Mouse (Mus musculus): ENCODE data around the gene Nos1ap. TPM values are rescaled to one million over a fixed set of nuclear protein-coding genes. Genes with fewer than 3 reads are reported as not detected.

The Nos1ap gene
- polyA plus RNA-seq, 1 experiment, result 146 TPM

DNA sequence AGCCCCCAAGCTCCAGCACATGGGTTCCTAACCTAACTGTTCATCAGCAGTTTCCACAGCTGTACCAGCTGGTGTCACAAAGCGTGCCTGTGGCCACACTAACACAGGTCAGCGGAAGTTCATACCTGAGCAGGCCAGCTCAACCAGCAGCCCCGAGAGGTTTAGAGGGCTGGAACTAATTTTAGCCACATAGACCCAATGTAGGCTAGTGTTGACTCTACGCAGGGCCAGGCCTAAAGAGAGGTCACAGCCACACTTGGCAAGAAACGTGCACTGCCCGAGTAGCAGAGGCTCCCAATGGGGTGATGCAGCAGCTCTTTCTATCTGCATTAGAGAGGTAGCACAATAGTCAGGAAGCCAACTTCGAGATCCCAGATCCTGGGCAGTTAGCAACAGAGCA lies 88.1 kb downstream of the Nos1ap start:
- Histone ChIP-seq H3K4me1 (ENCODE audit: control insufficient read depth, insufficient read depth, low read length) (peaks cover 5% of the 10 kb centered on the region; the same call in 1 of the 2 replicates), H3K27ac (ENCODE audit: insufficient read depth, low read length) (no peak overlapping the region), H3K4me3 (ENCODE audit: insufficient read depth, low read length) (no peak overlapping the region)
- TF ChIP-seq POLR2A (IDR thresholded peaks at IDR 0.05; ENCODE audit: extremely low read depth, insufficient read depth, low read length), result no peak
- TF ChIP-seq CTCF (IDR thresholded peaks at IDR 0.05; ENCODE audit: extremely low read depth, insufficient read depth, low read length), result no peak

DNA sequence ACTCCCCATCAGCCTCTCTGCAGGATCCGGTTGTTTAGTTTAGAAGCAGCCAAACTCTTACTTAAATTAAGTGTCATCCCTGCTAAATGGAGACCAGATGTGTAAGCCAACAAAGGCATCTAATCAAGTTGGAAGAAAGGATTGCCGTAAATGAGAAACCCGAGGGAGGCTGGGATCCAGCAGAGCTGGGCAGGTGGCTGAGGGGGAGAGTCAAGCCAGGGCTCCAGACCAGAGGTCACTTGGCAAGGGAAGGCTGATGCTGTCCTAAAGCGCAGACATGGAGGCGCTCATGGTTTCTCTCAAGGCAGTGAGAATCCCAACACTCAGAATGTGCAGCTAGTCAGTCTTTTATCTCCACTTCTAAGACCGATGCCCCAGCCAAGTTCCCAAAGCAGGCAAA lies 89.8 kb downstream of the Nos1ap start:
- Histone ChIP-seq H3K27ac (ENCODE audit: insufficient read depth, low read length) (no peak overlapping the region), H3K4me1 (ENCODE audit: control insufficient read depth, insufficient read depth, low read length) (peaks cover 6% of the 10 kb centered on the region), H3K4me3 (ENCODE audit: insufficient read depth, low read length) (no peak overlapping the region)
- no peak for TF ChIP-seq CTCF (IDR thresholded peaks at IDR 0.05; ENCODE audit: extremely low read depth, insufficient read depth, low read length)
- TF ChIP-seq POLR2A (IDR thresholded peaks at IDR 0.05; ENCODE audit: extremely low read depth, insufficient read depth, low read length), result no peak

DNA sequence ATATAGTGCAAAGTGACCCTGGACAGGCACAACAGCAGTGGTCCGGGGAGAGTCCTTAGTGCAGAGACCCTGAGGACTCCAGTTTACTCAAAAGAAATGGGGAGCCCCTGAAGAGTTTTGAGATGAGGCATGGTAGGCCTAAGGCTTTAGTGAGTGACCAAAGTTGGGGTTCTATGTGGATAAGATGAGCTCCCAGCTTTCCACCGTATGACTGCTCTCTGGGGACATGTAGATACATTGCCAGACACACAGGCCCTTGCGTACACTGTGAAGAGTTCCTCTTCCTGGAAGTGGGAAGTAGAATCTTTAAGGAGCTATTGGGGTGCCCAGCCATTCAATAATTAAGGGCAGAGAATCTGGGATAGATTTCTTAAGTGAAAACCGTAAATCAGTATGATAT lies 90.2 kb downstream of the Nos1ap start:
- Histone ChIP-seq H3K4me3 (ENCODE audit: insufficient read depth, low read length) (no peak overlapping the region), H3K4me1 (ENCODE audit: control insufficient read depth, insufficient read depth, low read length) (peaks cover 6% of the 10 kb centered on the region), H3K27ac (ENCODE audit: insufficient read depth, low read length) (no peak overlapping the region)
- TF ChIP-seq POLR2A (IDR thresholded peaks at IDR 0.05; ENCODE audit: extremely low read depth, insufficient read depth, low read length) (no peak), CTCF (IDR thresholded peaks at IDR 0.05; ENCODE audit: extremely low read depth, insufficient read depth, low read length) (no peak)

DNA sequence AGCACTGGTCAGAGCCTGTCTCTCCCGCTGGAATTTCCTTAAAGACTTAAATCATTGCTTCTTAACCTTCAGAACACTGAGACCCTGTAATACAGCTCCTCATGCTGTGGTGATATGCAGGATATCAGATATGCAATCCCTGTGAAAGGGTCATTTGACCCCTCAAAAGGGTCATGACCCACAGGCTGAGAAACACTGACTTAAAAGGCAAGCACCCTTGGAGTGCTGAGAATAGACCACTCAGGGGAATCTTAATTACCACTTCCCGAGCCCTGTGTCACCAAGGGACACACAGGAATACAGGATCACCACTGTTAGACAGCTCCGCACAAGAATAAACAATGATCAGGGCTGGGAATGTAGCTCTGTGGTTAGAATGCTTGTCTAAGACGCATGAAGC lies 91.0 kb downstream of the Nos1ap start:
- Histone ChIP-seq H3K27ac (ENCODE audit: insufficient read depth, low read length) (no peak overlapping the region), H3K4me1 (ENCODE audit: control insufficient read depth, insufficient read depth, low read length) (peaks cover 3% of the 10 kb centered on the region), H3K4me3 (ENCODE audit: insufficient read depth, low read length) (no peak overlapping the region)
- TF ChIP-seq CTCF (IDR thresholded peaks at IDR 0.05; ENCODE audit: extremely low read depth, insufficient read depth, low read length) (no peak), POLR2A (IDR thresholded peaks at IDR 0.05; ENCODE audit: extremely low read depth, insufficient read depth, low read length) (no peak)

DNA sequence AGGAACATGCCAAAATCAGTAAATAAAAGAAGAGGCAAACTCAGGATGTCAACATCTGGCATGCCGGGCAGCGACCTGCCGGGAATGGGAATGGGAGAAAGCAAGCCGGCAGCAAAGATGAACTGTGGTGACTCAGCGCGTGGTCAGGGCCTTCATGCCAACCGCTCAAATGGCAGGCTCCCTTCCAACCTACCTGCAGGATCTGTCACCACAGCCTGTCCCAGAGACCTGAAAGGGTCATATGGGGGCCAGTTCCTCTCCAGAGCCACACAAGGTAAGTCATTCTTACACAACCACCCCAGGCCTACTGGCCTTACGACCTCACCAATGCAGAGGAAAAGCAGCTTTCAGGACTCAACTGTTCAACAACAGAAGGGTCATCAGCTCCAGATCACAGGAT lies 93.4 kb downstream of the Nos1ap start:
- TF ChIP-seq CTCF (IDR thresholded peaks at IDR 0.05; ENCODE audit: extremely low read depth, insufficient read depth, low read length) (no peak), POLR2A (IDR thresholded peaks at IDR 0.05; ENCODE audit: extremely low read depth, insufficient read depth, low read length) (no peak)
- H3K4me1 ChIP-seq (ENCODE audit: control insufficient read depth, insufficient read depth, low read length), result peaks cover 5% of the 10 kb centered on the region
- no peak overlapping the region for H3K27ac ChIP-seq (ENCODE audit: insufficient read depth, low read length)
- H3K4me3 ChIP-seq (ENCODE audit: insufficient read depth, low read length), result no peak overlapping the region

DNA sequence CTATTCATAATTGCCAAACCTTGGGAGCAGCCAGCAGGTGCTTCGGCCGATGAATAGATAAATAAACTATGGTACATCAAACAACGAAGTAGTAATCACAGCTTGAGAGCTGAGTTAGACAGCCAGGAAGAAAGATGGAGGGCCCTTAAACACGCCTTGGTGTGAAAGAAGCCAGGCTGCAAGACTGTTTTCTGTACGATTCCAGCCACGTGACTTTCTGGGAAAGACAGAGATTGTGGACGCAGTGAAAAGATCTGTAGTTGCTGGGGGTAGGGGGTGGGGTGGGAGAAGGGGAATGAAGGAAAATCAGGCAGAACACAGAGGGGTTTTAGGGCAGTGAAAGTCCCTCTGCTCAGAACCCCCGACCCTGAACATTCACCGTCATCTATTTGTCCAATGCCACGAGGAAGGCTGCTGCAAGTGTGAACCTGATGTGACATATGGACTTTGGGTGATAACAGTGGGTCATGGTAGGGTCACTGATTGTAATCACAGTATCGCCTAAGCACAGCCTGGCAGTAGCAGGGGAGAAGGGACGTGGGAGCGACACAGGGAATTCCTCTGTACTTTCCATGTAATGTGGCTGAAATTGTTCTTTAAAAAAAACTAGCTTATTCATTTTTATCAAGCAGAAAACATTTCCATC lies 94.0 kb downstream of the Nos1ap start:
- TF ChIP-seq POLR2A (IDR thresholded peaks at IDR 0.05; ENCODE audit: extremely low read depth, insufficient read depth, low read length) (no peak), CTCF (IDR thresholded peaks at IDR 0.05; ENCODE audit: extremely low read depth, insufficient read depth, low read length) (no peak)
- no peak overlapping the region for H3K27ac ChIP-seq (ENCODE audit: insufficient read depth, low read length)
- no peak overlapping the region for H3K4me3 ChIP-seq (ENCODE audit: insufficient read depth, low read length)
- peaks cover 5% of the 10 kb centered on the region for H3K4me1 ChIP-seq (ENCODE audit: control insufficient read depth, insufficient read depth, low read length)

DNA sequence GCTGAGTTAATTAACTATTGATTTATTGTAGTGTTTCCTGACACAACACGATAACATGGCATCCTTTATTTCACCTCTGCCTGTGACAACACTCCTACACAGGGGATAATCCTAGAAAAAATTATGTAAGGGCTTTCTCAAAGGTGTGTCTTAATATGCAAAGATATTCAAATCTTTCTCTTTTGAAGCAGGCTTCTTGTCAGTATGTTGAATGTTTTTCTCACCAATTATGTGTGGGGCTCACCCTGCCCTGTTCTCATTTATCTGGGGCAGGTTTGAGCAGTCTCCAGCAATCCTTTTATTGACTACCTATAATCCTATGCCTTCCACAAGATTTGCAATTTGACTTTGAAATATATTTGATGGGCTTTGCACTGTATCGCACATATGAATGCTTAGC lies 97.1 kb downstream of the Nos1ap start:
- TF ChIP-seq POLR2A (IDR thresholded peaks at IDR 0.05; ENCODE audit: extremely low read depth, insufficient read depth, low read length) (no peak), CTCF (IDR thresholded peaks at IDR 0.05; ENCODE audit: extremely low read depth, insufficient read depth, low read length) (no peak)
- Histone ChIP-seq H3K4me3 (ENCODE audit: insufficient read depth, low read length) (no peak overlapping the region), H3K4me1 (ENCODE audit: control insufficient read depth, insufficient read depth, low read length) (peaks cover 10% of the 10 kb centered on the region), H3K27ac (ENCODE audit: insufficient read depth, low read length) (no peak overlapping the region)

DNA sequence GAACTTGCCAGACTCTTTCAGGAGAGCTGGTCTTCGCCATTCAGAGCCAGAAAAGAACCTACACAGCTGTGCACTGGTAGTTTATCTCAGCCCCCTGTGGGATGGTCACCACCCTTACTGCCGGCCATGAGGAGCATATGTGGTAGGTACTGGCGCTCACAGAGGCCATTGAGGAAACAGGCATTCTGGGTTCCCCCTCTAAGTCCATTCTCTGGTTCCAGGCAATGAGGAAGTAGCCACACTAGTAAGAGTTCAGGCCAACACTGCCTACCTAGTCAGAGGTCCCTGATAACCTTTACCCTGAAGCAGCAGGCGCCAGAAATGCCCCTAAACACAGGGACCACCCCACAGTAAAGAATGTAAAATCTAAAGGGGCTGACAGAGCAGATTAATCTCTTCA lies 97.6 kb downstream of the Nos1ap start:
- Histone ChIP-seq H3K27ac (ENCODE audit: insufficient read depth, low read length) (no peak overlapping the region), H3K4me3 (ENCODE audit: insufficient read depth, low read length) (no peak overlapping the region), H3K4me1 (ENCODE audit: control insufficient read depth, insufficient read depth, low read length) (peaks cover 10% of the 10 kb centered on the region)
- TF ChIP-seq CTCF (IDR thresholded peaks at IDR 0.05; ENCODE audit: extremely low read depth, insufficient read depth, low read length) (no peak), POLR2A (IDR thresholded peaks at IDR 0.05; ENCODE audit: extremely low read depth, insufficient read depth, low read length) (no peak)

DNA sequence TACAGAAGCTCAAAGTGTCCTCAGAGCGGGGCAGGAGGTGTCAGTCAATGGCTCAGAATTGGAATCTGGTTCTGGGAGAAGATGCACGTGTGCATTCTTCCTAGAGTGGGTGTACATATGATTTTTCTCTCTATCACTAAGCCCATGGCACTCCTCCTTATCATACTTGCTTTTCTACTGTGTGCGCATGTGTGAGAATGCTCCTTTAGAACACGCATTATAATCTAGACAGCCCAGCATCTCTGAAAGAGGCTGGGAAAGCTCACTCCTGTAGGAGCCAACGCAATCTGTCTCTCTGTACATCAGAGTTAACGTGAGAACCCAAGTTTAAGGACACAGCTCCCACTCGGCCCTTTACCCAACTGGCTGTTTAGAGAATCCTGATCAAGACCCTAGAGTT lies 99.7 kb downstream of the Nos1ap start:
- Histone ChIP-seq H3K4me3 (ENCODE audit: insufficient read depth, low read length) (no peak overlapping the region), H3K4me1 (ENCODE audit: control insufficient read depth, insufficient read depth, low read length) (peaks cover 9% of the 10 kb centered on the region), H3K27ac (ENCODE audit: insufficient read depth, low read length) (no peak overlapping the region)
- TF ChIP-seq CTCF (IDR thresholded peaks at IDR 0.05; ENCODE audit: extremely low read depth, insufficient read depth, low read length) (no peak), POLR2A (IDR thresholded peaks at IDR 0.05; ENCODE audit: extremely low read depth, insufficient read depth, low read length) (no peak)

DNA sequence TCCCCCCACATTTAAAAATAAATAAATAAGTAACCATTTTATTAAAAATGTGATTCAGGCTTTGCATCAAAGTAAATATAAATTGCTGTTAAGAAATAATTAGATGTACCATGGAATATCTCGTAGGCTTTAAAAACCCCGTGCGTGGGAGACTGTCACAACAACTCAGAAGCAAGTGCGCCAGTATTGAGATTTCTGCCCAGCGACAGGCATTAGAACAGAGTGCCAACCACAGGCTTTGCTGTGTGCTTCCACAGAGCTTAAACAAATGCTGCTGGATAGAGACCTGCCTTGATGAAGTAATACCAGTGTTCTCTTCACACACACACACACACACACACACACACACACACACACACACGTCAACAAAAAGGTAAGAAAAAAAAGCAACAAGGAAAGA lies 100.2 kb downstream of the Nos1ap start:
- TF ChIP-seq POLR2A (IDR thresholded peaks at IDR 0.05; ENCODE audit: extremely low read depth, insufficient read depth, low read length), result no peak
- H3K27ac ChIP-seq (ENCODE audit: insufficient read depth, low read length), result no peak overlapping the region

More for the DNA sequence above, 100.2 kb downstream of the Nos1ap start:
- H3K4me1 ChIP-seq (ENCODE audit: control insufficient read depth, insufficient read depth, low read length), result peaks cover 9% of the 10 kb centered on the region
- H3K4me3 ChIP-seq (ENCODE audit: insufficient read depth, low read length), result no peak overlapping the region
